Mouse (Mus musculus) neural tube, embryonic 11.5 days (tissue): ENCODE data around the gene Gabrg2. TPM values are rescaled to one million over a fixed set of nuclear protein-coding genes. Genes with fewer than 3 reads are reported as not detected.

Experiments
- ATAC-seq: fragments of 200-750 bp; cut with Nextera tagmentation; 2 replicates; pipeline ENCODE4 v1.8.0; 2017; ENCODE audit warnings: moderate number of reproducible peaks, mild to moderate bottlenecking, moderate TSS enrichment, moderate library complexity; ENCODE audit not compliant: insufficient read depth, low FRiP score, low TSS enrichment
- DNase-seq: peaks from one replicate; pipeline ENCODE4 v3.0.0-alpha.2; 2015; ENCODE audit warnings: low spot score
- H3K27ac ChIP-seq: fragments of 300-500 bp; sonication (generic); 2 replicates; pipeline ENCODE4 v1.5.1; 2014; ENCODE audit warnings: low read depth, mild to moderate bottlenecking, low read length
- H3K27me3 ChIP-seq: fragments of 300-500 bp; sonication (generic); 2 replicates; pipeline ENCODE4 v1.6.1; 2014; ENCODE audit warnings: mild to moderate bottlenecking, low read length, mixed read lengths; ENCODE audit not compliant: control insufficient read depth, insufficient read depth
- H3K36me3 ChIP-seq: fragments of 300-500 bp; sonication (generic); 2 replicates; pipeline ENCODE4 v1.6.1; 2014; ENCODE audit warnings: mild to moderate bottlenecking, low read length, moderate library complexity, mixed read lengths; ENCODE audit not compliant: control insufficient read depth, insufficient read depth
- H3K4me1 ChIP-seq: fragments of 300-500 bp; sonication (generic); 2 replicates; pipeline ENCODE4 v1.6.1; 2014; ENCODE audit warnings: low read length, mixed read lengths; ENCODE audit not compliant: control insufficient read depth, insufficient read depth
- H3K4me2 ChIP-seq: fragments of 300-500 bp; sonication (generic); 2 replicates; pipeline ENCODE4 v1.6.1; 2014; ENCODE audit warnings: low read depth, mild to moderate bottlenecking, moderate library complexity
- H3K4me3 ChIP-seq: fragments of 300-500 bp; sonication (generic); 2 replicates; pipeline ENCODE4 v1.5.1; 2014; ENCODE audit warnings: low read depth, low read length
- H3K9ac ChIP-seq: fragments of 300-500 bp; sonication (generic); 2 replicates; pipeline ENCODE4 v1.6.1; 2014; ENCODE audit warnings: mild to moderate bottlenecking, low read length
- H3K9me3 ChIP-seq: fragments of 300-500 bp; sonication (generic); 2 replicates; pipeline ENCODE4 v1.6.1; 2016; ENCODE audit warnings: low read length; ENCODE audit not compliant: control insufficient read depth
- WGBS: fragments of 180-500 bp; shearing (Covaris S2); extraction: QIAGEN DNeasy Blood & Tissue Kit; methylation state at CpG from one replicate; pipeline ENCODE4 v1.1.7; 2014; 5-methylcytosine and 5-hydroxymethylcytosine counted together
- polyA plus RNA-seq: library from polyadenylated mRNA; unstranded; fragments of >200 nt; fragmentation: Nextera tagmentation; extraction: Ambion mirVana; gene quantifications from 2 replicates; pipeline ENCODE4 v1.2.1, GENCODE M21; 2014

Gabrg2 gene
- polyA plus RNA-seq, 1 experiment from 2014 or later, result 16.9 TPM

DNA sequence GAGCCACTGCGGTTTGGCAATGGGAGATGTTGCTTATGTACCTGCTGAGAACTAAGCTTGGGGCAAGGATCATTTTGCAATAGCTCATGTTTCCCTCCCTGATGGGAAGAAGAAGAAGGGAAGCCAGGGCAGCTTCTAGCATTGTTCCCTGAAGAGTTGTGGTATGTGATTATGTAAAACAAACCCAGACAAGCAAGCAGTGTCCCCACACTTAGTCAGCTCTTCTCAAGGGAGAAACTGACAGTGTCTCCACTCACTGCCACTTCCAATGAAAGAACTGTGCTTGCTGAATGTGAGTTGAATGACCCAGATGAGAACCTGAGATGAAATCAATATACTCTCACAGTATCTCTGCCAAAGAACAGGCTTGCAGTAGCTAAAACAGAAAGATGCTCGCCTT, 62.7 kb downstream of the Gabrg2 start:
- WGBS, result 75% methylated on average over 2 of the region's 2 CpGs

GRCm38 (mm10) chr11:41918864-41919263, 81.8 kb downstream of the Gabrg2 start:
- no peaks in the 10 kb centered on the region for H3K9me3 ChIP-seq
- ATAC-seq (no peak), DNase-seq (no peak)
- H3K27me3 ChIP-seq, result no peaks in the 10 kb centered on the region
- H3K4me3 ChIP-seq, result no peak overlapping the region
- no peak overlapping the region for H3K4me2 ChIP-seq
- H3K36me3 ChIP-seq, result no peaks in the 10 kb centered on the region
- H3K9ac ChIP-seq, result no peak overlapping the region
- no peaks in the 10 kb centered on the region for H3K4me1 ChIP-seq
- no peak overlapping the region for H3K27ac ChIP-seq

More for the DNA sequence above, 62.7 kb downstream of the Gabrg2 start:
- Histone ChIP-seq H3K4me3 (no peak overlapping the region), H3K4me2 (no peak overlapping the region), H3K9me3 (no peaks in the 10 kb centered on the region), H3K27me3 (no peaks in the 10 kb centered on the region), H3K4me1 (no peaks in the 10 kb centered on the region), H3K9ac (no peak overlapping the region), H3K36me3 (no peaks in the 10 kb centered on the region), H3K27ac (no peak overlapping the region)
- DNase-seq (no peak), ATAC-seq (no peak)

DNA sequence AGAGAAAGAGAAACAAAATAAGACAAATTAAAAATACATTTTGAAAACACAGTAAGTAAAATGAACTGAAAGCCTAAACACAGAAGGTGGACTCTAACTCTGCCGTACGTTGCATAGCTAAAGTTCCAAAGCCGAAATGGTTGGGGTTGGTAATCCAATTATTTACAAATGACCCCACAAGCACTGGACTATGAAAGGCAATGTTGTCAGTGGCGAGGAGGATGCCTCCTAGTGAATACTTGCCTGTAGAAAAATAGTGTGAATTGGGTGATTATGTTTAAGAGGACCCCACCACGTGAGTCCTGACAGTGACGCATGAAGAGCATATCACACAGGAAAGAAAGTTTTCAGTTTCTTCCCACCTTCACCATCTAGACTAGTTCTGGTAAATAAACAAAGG, 86.6 kb downstream of the Gabrg2 start:
- no peaks in the 10 kb centered on the region for H3K27me3 ChIP-seq
- H3K36me3 ChIP-seq, result no peaks in the 10 kb centered on the region
- ATAC-seq, result no peak
- no peak overlapping the region for H3K4me3 ChIP-seq
- no peak for DNase-seq
- WGBS, result 50% methylated on average over 6 of the region's 6 CpGs
- no peaks in the 10 kb centered on the region for H3K4me1 ChIP-seq
- no peak overlapping the region for H3K4me2 ChIP-seq
- no peaks in the 10 kb centered on the region for H3K9me3 ChIP-seq
- H3K27ac ChIP-seq, result no peak overlapping the region
- no peak overlapping the region for H3K9ac ChIP-seq

DNA sequence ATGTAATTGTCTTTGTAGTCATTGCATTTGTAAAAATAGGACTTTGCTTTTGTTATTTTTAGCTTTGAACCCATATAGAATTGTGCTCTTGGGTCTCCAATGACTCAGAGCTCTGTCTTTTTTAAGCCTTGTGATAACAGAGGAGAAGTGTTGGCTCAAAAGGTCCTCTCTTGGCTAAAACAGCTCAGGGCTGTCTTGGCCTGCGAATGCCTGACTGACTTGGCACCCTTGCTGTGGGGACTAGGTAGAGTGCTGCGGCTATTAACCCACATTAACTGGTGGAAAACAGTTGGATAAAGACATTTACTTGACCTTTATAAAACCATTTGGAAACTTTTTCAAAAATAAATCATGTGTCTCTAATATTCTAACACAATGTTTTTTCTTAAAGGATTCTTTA, 97.0 kb downstream of the Gabrg2 start:
- H3K27ac ChIP-seq, result no peak overlapping the region
- H3K9me3 ChIP-seq, result no peaks in the 10 kb centered on the region
- no peaks in the 10 kb centered on the region for H3K27me3 ChIP-seq
- H3K4me1 ChIP-seq, result no peaks in the 10 kb centered on the region
- H3K4me2 ChIP-seq, result no peak overlapping the region
- no peak for ATAC-seq
- DNase-seq, result no peak
- WGBS, result 81% methylated on average over 2 of the region's 2 CpGs
- H3K36me3 ChIP-seq, result no peaks in the 10 kb centered on the region
- H3K9ac ChIP-seq, result no peak overlapping the region
- no peak overlapping the region for H3K4me3 ChIP-seq

Other genes with a start within 250 kb of the Gabrg2 start
- 0.38 and 0.73 TPM in 2 replicates for gene Gabra1, start 182.1 kb upstream of the Gabrg2 start, polyA plus RNA-seq